Mouse (Mus musculus): Measurements from ENCODE around the gene Sh3pxd2b. TPM values are rescaled to one million over a fixed set of nuclear protein-coding genes. Genes with fewer than 3 reads are reported as not detected.

Sh3pxd2b gene
- total RNA-seq, 2 experiments from 2014 or later: 3.6 to 4.3 TPM

DNA sequence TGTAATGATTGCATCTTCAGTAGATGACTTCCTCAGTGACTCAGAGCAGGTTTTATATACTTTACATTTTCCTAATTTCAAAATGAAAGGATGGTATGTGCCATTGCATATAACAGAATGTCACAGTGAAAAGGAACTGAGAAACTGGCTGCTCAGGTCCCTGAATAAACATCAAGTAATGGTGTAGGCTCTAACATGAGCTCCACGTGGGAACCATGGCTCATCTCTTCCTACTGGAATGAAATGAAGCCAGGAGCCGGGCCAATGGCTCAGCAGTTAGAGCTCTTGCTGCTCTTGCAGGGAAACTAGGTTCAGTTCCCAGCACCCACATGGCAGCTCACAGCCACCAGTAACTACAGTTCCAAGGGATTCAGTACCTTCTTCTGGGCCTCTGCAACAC lies 124.3 kb downstream of the Sh3pxd2b start:
- intact Hi-C loops (cut with DNase I): no loop called here
- no peak for DNase-seq

DNA sequence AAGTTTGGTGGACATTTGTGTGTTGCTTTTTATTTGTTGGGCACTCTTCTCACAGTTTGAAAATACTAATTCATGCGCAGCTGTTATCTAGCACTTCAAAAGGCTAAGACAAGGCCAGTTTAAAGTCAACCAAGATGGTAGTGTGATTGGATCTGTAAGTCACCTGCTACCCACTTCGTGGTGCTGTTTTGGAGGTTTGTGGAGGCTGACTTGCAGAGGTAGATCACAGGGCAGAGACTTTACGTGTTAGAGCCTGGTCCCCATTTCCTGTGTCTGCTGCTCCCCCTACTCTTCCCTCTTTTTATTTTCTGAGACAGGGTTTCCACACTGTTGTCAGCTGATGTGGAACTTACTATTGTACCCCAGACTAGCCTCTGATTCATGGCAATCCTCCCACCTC lies 127.1 kb downstream of the Sh3pxd2b start:
- intact Hi-C loops (cut with DNase I): no loop called here

DNA sequence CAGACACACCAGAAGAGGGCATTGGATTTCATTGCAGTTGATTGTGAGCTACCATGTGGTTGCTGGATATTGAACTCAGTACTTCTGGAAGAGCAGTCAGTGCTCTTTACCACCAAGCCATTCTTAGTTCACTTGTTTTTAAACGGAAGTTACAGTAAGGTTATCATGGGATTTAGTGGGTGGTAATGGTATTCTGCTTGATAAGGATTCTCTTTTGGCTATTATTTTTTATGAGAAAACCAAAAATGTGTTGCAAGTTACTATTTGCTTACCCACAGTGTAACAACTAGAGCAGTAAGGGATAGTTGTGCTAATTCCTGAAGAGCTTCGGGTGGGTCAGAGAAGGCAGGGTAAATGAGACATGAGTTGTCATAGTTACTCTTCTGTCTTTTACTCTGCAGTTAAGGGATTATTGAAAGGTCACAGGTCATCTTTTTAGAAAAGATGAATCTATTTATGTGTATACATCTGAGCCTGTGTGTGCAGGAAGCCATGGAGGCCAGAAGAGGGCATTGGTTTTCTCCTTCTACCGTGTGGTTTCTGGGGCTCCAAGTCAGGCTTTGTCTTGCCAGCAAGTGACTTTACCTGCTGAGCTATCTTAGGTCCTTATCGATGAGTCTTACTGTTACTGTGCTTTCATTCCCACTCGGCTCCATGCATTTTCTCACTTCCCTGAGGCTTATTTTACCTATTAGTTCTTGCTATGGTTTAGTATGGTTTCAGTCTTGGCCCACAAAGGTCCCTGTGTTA lies 128.0 kb downstream of the Sh3pxd2b start:
- DNase-seq: no peak
- intact Hi-C loops (cut with DNase I): no loop called here

More for the DNA sequence above, 127.1 kb downstream of the Sh3pxd2b start:
- no peak for DNase-seq

Other genes with a start within 250 kb of the Sh3pxd2b start
- not detected for gene Il9r, start 147.5 kb upstream of the Sh3pxd2b start, total RNA-seq (2021)
- 10 to 100 TPM in 1 of 2 experiments, 1 to 10 TPM in 1; 9.8 to 10.7 TPM for gene Snrnp25, start 142.4 kb upstream of the Sh3pxd2b start, total RNA-seq (2021)
- 10 to 100 TPM; 15.6 to 19.5 TPM for gene Rhbdf1, start 125.5 kb upstream of the Sh3pxd2b start, total RNA-seq (2021)
- 1 to 10 TPM; 4.5 to 5.0 TPM for gene Mpg, start 121.3 kb upstream of the Sh3pxd2b start, total RNA-seq (2021)
- 10 to 100 TPM; 20.2 to 26.1 TPM for gene Nprl3, start 80.1 kb upstream of the Sh3pxd2b start, total RNA-seq (2021)
- not detected for gene Hba-x, start 71.4 kb upstream of the Sh3pxd2b start, total RNA-seq (2021)
- gene Hba-a1, start 64.3 kb upstream of the Sh3pxd2b start, total RNA-seq (2021): 100 to 1,000 TPM; 252 to 350 TPM
- not detected for gene Hbq1b, start 60.9 kb upstream of the Sh3pxd2b start, total RNA-seq (2021)
- gene Hba-a2, start 51.3 kb upstream of the Sh3pxd2b start, total RNA-seq (2021): 100 to 1,000 TPM; 195 to 294 TPM
- not detected for gene Hbq1a, start 47.8 kb upstream of the Sh3pxd2b start, total RNA-seq (2021)
- gene Ubtd2, start 107.5 kb downstream of the Sh3pxd2b start, total RNA-seq (2021): 10 to 100 TPM in 1 of 2 experiments, 1 to 10 TPM in 1; 9.0 to 11.2 TPM
- gene Efcab9, start 184.3 kb downstream of the Sh3pxd2b start, total RNA-seq (2021): 1 to 10 TPM in 1 of 2 experiments, under 1 TPM in 1; 0.84 to 1.2 TPM
- 1 to 10 TPM; 2.0 to 2.5 TPM for gene Stk10, start 185.5 kb downstream of the Sh3pxd2b start, total RNA-seq (2021)